Mouse (Mus musculus) kidney, postnatal 4 days (tissue): ENCODE data around the gene Cenpj.

ENCODE experiments used
- DNase-seq, 2 experiments: peaks; one replicate each; pipeline ENCODE4 v3.0.0; 2021; ENCODE audit warnings: mixed read lengths in 2 of 2

Gene Cenpj

DNA sequence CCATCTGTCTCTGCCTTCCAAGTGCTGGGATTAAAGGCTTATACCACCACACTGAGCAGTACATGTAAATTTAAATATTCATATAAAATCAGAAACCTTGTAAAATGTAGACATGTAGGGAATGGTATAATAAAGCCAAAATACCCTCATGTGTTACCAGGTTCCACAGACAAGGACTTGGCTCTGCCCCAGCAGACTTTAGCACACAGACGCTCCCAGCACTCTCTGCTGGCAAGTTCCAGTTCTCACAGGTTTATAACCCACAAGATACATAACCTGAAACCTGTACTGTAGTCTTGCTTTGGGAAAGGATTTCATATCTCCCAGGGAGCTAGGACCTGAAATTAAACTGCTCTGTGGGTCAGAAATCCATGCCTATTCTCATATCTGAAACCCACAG lies 30.3 kb downstream of the Cenpj start:
- DNase-seq, result peak in 1 of 2 experiments; percentile 20

DNA sequence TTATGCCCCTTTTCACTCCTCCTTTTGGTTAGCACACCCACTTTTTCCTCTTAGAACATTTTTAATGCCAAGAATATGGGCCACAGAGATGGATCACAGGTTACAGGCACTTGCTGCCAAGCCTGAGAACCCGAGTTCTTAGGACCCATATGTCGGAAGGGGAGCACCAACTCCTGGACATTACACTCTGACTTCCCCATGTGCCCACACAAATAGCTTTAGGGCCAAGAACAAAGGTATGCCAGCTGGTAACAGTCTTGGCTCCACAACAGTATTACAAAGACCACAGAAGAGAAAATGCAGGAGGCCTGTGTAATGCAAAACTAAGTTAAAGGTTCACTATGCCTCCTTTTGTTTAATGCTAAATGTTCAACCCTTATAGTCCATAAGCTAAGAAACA lies 44.4 kb downstream of the Cenpj start:
- DNase-seq, result no peak

- no peak for DNase-seq
Observed at GRCm38 (mm10) chr14:56514775-56515174, 60.5 kb downstream of the Cenpj start.

GRCm38 (mm10) chr14:56512084-56512483 lies 63.1 kb downstream of the Cenpj start:
- peak; percentile 13 to 34 for DNase-seq

GRCm38 (mm10) chr14:56506743-56507142 lies 68.5 kb downstream of the Cenpj start:
- no peak for DNase-seq

- DNase-seq, result no peak
Observed at GRCm38 (mm10) chr14:56502407-56502806, 72.8 kb downstream of the Cenpj start.

- no peak for DNase-seq
Observed at GRCm38 (mm10) chr14:56489806-56490205, 85.4 kb downstream of the Cenpj start.
